Mouse (Mus musculus) hindbrain, embryonic 10.5 days (tissue): ENCODE measurements at regions not wholly inside any gene's neighbourhood (a gene's known extent, or its start where the extent isn't known, plus 50 kb on each side); places are given as distances from the start of the nearest gene placed in this dataset.
A peak's percentile ranks its signal among the peaks of the same experiment; 100 is the strongest.

ENCODE experiments used
- DNase-seq: peaks from one replicate; pipeline ENCODE4 v3.0.0-alpha.2; 2017; ENCODE audit warnings: low spot score
- H3K27ac ChIP-seq: fragments of 300-500 bp; sonication (generic); 2 replicates; pipeline ENCODE4 v1.5.1; 2016; ENCODE audit warnings: mild to moderate bottlenecking, moderate library complexity
- H3K27me3 ChIP-seq: fragments of 300-500 bp; sonication (generic); 2 replicates; pipeline ENCODE4 v1.6.1; 2016; ENCODE audit warnings: mild to moderate bottlenecking; ENCODE audit not compliant: poor library complexity, insufficient read depth, severe bottlenecking
- H3K36me3 ChIP-seq: fragments of 300-500 bp; sonication (generic); 2 replicates; pipeline ENCODE4 v1.6.1; 2016; ENCODE audit warnings: mild to moderate bottlenecking, moderate library complexity
- H3K4me1 ChIP-seq: fragments of 300-500 bp; sonication (generic); replicated peaks from 2 replicates; pipeline ENCODE4 v1.6.1; 2016; ENCODE audit warnings: mild to moderate bottlenecking
- H3K4me3 ChIP-seq: fragments of 300-500 bp; sonication (generic); 2 replicates; pipeline ENCODE4 v1.5.1; 2016; ENCODE audit warnings: mild to moderate bottlenecking, moderate library complexity
- H3K9me3 ChIP-seq: fragments of 300-500 bp; sonication (generic); 2 replicates; pipeline ENCODE4 v1.6.1; 2016; ENCODE audit warnings: mild to moderate bottlenecking, moderate library complexity
- WGBS: fragments of 180-500 bp; shearing (Covaris S2); methylation state at CpG from one replicate; pipeline ENCODE4 v1.1.7; 2016; 5-methylcytosine and 5-hydroxymethylcytosine counted together

DNA sequence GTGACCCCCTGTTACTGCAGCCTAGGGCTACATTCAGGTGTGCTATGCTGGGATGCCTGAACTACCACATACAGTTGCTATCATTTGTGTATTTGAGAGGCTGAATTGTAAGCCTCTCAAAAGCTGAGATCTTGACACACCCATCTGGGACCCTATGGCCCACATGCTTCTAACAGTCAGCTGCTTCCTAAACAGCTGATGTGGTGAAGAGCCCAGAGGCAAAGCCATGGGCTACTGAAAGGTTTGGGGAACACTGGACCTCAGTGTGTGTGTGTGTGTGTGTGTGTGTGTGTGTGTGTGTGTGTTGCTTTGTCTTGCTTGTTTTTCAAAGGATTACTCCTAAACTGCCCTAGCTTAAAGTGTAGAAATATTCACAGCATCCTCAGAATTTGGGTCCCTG, 75.0 kb downstream of the Lbh start:
- no peak overlapping the region for H3K27ac ChIP-seq
- H3K4me3 ChIP-seq: no peak overlapping the region
- peaks cover 44% of the 10 kb centered on the region for H3K4me1 ChIP-seq
- H3K27me3 ChIP-seq: no peaks in the 10 kb centered on the region
- no peaks in the 10 kb centered on the region for H3K36me3 ChIP-seq
- no peaks in the 10 kb centered on the region for H3K9me3 ChIP-seq
- DNase-seq: no peak

GRCm38 (mm10) chr17:72993626-72994025, 75.5 kb downstream of the Lbh start:
- 31% methylated on average over 7 of the region's 7 CpGs for WGBS
- Histone ChIP-seq H3K9me3 (no peaks in the 10 kb centered on the region), H3K4me3 (no peak overlapping the region), H3K36me3 (no peaks in the 10 kb centered on the region), H3K27me3 (no peaks in the 10 kb centered on the region), H3K4me1 (peaks cover 48% of the 10 kb centered on the region), H3K27ac (no peak overlapping the region)
- no peak for DNase-seq

DNA sequence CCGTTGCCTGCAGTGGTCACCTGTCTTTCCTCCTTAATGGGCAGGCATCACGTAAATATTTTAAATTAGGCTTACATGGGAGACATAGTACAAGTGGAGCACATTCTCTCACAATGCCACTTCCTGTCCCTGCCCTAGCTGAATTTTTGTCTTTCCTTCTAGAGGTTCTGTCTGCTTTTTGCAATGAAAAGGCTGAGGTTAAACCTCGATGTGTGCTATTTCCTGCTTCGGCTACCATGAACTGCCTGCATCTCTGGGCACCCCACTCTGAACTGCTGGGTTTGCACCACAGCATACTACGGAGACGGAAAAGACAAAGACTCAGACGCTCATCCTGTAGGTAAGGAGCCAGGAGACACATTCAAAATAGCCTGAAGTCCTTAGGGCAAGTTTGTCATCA, 78.4 kb downstream of the Lbh start:
- H3K9me3 ChIP-seq: no peaks in the 10 kb centered on the region
- H3K4me1 ChIP-seq: peaks cover 48% of the 10 kb centered on the region
- H3K36me3 ChIP-seq: no peaks in the 10 kb centered on the region
- H3K27me3 ChIP-seq: no peaks in the 10 kb centered on the region
- WGBS: 74% methylated on average over 7 of the region's 7 CpGs
- DNase-seq: no peak
- H3K4me3 ChIP-seq: no peak overlapping the region
- peak overlapping the region; percentile 64 for H3K27ac ChIP-seq

DNA sequence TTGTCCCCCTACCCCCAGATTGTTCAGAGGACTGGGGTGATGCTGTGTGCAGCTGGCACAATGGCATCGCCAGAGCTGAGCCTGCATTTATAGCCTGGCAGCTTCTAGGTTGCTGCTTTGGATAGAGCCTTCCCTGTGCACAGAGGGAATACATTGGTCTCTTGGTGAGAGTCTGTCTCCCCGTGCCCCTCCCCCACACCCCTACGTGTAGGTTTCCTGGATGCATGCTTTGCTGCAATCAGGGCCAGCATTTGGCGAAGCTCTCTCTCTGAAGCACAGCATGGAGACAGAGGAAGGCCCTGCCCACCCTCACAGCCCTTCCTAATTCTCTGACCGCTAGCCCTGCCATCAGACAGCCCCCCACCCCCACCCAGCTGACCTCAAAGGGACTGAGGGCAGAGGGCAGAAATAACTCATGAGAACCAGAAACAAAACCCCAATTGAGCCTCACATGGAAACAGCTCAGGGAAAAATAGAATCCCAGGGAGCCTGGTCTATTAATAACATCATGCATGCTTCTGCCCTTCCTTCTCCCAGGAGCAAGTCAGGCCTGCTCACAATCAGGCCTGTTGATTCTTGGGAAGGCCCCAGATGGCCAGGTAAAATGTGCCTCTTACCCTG, 79.3 kb downstream of the Lbh start:
- H3K27ac ChIP-seq: peak overlapping the region; percentile 64
- H3K4me1 ChIP-seq: peaks cover 43% of the 10 kb centered on the region
- H3K4me3 ChIP-seq: no peak overlapping the region
- WGBS: 12% methylated on average over 5 of the region's 5 CpGs
- H3K9me3 ChIP-seq: no peaks in the 10 kb centered on the region
- H3K27me3 ChIP-seq: no peaks in the 10 kb centered on the region
- DNase-seq: peak; percentile 72
- H3K36me3 ChIP-seq: no peaks in the 10 kb centered on the region

GRCm38 (mm10) chr17:73005100-73005499, 87.0 kb downstream of the Lbh start:
- H3K27me3 ChIP-seq: no peaks in the 10 kb centered on the region
- no peaks in the 10 kb centered on the region for H3K9me3 ChIP-seq
- H3K4me1 ChIP-seq: no peaks in the 10 kb centered on the region
- H3K36me3 ChIP-seq: no peaks in the 10 kb centered on the region
- no peak overlapping the region for H3K4me3 ChIP-seq
- DNase-seq: no peak
- 89% methylated on average over 9 of the region's 9 CpGs for WGBS
- H3K27ac ChIP-seq: no peak overlapping the region

DNA sequence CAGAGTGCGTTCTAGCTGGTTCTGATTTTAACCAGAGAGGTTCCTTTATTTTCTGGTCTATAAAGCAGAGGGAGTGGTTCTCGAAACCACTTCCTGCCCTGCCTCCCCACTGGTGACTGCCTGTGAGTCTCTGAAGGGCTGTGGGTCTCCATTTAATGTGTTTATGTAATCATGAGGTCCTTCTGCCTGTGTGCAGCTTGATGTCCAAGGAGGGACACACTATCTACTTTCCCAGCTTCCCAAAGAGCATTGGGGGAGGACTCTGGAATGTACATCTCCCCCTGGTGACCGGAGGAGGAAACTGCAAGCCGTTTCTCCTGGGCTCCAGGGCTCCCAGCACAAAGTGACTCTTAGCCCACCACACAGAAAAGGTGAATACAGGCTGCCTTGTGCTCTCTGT, 90.8 kb downstream of the Lbh start:
- 56% methylated on average over 4 of the region's 4 CpGs for WGBS
- DNase-seq: peak; percentile 55

GRCm38 (mm10) chr17:73009962-73010361, 91.9 kb downstream of the Lbh start:
- no peak for DNase-seq
- Histone ChIP-seq H3K4me3 (no peak overlapping the region), H3K36me3 (no peaks in the 10 kb centered on the region), H3K27me3 (no peaks in the 10 kb centered on the region), H3K27ac (no peak overlapping the region), H3K4me1 (peaks cover 25% of the 10 kb centered on the region), H3K9me3 (no peaks in the 10 kb centered on the region)
- WGBS: 91% methylated on average over 4 of the region's 4 CpGs

More for the DNA sequence above, 90.8 kb downstream of the Lbh start:
- H3K27ac ChIP-seq: no peak overlapping the region
- H3K9me3 ChIP-seq: no peaks in the 10 kb centered on the region
- no peaks in the 10 kb centered on the region for H3K27me3 ChIP-seq
- H3K4me1 ChIP-seq: peaks cover 16% of the 10 kb centered on the region
- no peak overlapping the region for H3K4me3 ChIP-seq
- H3K36me3 ChIP-seq: no peaks in the 10 kb centered on the region

DNA sequence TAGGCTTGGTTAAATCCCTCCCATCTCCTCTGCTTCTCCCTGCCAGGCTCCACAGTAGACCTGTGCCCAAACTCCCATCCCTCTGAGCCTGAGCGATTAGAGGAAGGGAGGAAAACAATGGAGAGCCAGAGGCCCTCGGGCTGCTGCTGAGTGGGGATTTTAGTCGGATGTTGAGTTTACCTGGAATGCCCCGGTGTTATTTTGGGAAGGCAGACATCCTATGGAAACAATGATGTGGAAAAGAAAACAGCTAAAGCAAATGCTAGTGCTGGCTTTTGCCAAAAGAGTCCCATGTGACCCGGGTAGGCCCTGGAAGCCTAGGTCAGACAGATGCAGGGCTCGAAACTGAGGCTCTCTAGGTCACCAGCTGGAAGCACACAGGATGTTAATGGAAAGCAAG, 94.3 kb downstream of the Lbh start:
- WGBS: 48% methylated on average over 6 of the region's 6 CpGs
- Histone ChIP-seq H3K9me3 (no peaks in the 10 kb centered on the region), H3K27me3 (no peaks in the 10 kb centered on the region), H3K27ac (no peak overlapping the region), H3K4me1 (peaks cover 26% of the 10 kb centered on the region), H3K4me3 (no peak overlapping the region), H3K36me3 (no peaks in the 10 kb centered on the region)
- DNase-seq: no peak

- H3K27ac ChIP-seq: no peak overlapping the region
- 59% methylated on average over 5 of the region's 5 CpGs for WGBS
- peaks cover 26% of the 10 kb centered on the region for H3K4me1 ChIP-seq
- no peaks in the 10 kb centered on the region for H3K27me3 ChIP-seq
- no peak overlapping the region for H3K4me3 ChIP-seq
- H3K9me3 ChIP-seq: no peaks in the 10 kb centered on the region
- DNase-seq: no peak
- no peaks in the 10 kb centered on the region for H3K36me3 ChIP-seq
Observed at GRCm38 (mm10) chr17:73012954-73013353, 94.8 kb upstream of the Lclat1 start.

GRCm38 (mm10) chr17:73014090-73014853, 93.5 kb upstream of the Lclat1 start:
- Histone ChIP-seq H3K9me3 (no peaks in the 10 kb centered on the region), H3K36me3 (no peaks in the 10 kb centered on the region), H3K27ac (no peak overlapping the region), H3K4me3 (no peak overlapping the region), H3K4me1 (peaks cover 26% of the 10 kb centered on the region), H3K27me3 (no peaks in the 10 kb centered on the region)
- WGBS: 59% methylated on average over 9 of the region's 9 CpGs
- no peak for DNase-seq

GRCm38 (mm10) chr17:73017173-73017572, 90.6 kb upstream of the Lclat1 start:
- no peak for DNase-seq
- WGBS: 87% methylated on average over 5 of the region's 5 CpGs
- Histone ChIP-seq H3K36me3 (no peaks in the 10 kb centered on the region), H3K27ac (no peak overlapping the region), H3K27me3 (no peaks in the 10 kb centered on the region), H3K4me1 (peaks cover 24% of the 10 kb centered on the region), H3K9me3 (no peaks in the 10 kb centered on the region), H3K4me3 (no peak overlapping the region)

- Histone ChIP-seq H3K36me3 (no peaks in the 10 kb centered on the region), H3K4me3 (no peak overlapping the region), H3K4me1 (peaks cover 6% of the 10 kb centered on the region; the same call in 1 of the 2 replicates), H3K9me3 (no peaks in the 10 kb centered on the region), H3K27me3 (no peaks in the 10 kb centered on the region), H3K27ac (no peak overlapping the region)
- DNase-seq: no peak
- 73% methylated on average over 8 of the region's 8 CpGs for WGBS
Observed at GRCm38 (mm10) chr17:73022630-73023051, 85.1 kb upstream of the Lclat1 start.

DNA sequence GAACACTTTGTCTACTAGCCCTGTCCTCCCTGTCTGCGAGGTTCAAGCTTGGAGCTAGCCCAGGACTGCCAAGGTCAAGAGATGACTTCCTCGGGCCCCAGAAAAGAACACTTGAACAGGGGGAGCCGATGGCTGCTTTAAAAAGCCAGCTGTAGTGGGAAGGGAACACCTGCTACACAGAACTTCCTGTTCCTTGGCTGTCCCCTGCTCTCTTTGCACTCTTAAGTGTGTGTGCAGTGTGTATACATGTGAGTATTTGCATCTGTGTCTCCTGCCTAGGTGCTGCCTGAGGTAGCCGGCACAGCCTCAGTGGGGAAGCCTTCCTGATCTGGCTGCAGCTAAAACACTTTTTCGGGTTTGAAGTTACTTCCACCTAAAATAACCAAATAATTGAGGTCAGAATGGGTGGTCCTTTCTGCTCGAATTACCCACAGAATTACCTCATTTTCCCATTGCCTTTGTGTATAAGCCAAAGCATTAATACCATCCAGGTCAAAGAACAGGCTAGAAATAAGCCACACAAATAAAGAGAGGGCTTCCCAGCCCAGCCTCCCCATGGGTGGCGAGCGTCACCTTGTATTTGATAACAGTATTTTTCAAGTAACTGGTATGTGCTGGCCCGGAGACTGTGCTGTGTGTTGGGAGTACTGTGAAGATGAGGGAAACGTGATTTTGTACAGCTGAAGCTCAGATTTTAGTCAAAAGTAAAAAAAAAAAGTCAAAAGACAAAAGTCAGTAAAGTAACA, 84.2 kb upstream of the Lclat1 start:
- peaks cover 6% of the 10 kb centered on the region; the same call in 1 of the 2 replicates for H3K4me1 ChIP-seq
- H3K27ac ChIP-seq: no peak overlapping the region
- 0 out of 2 replicates have a peak, but pooled peaks cover 3% of the 10 kb centered on the region for H3K9me3 ChIP-seq
- no peak for DNase-seq
- no peaks in the 10 kb centered on the region for H3K27me3 ChIP-seq
- no peak overlapping the region for H3K4me3 ChIP-seq
- 73% methylated on average over 10 of the region's 10 CpGs for WGBS
- no peaks in the 10 kb centered on the region for H3K36me3 ChIP-seq
